Mouse (Mus musculus) cortical plate, adult 2 months (tissue): ENCODE data around the gene Vps13d. TPM values are rescaled to one million over a fixed set of nuclear protein-coding genes. Genes with fewer than 3 reads are reported as not detected.

Experiments
- H3K27ac ChIP-seq: fragments of 200-500 bp; 2 replicates; pipeline ENCODE4 v1.5.1; 2012; ENCODE audit warnings: low read length, control low read depth, inconsistent platforms; ENCODE audit not compliant: insufficient read depth
- H3K4me1 ChIP-seq: fragments of 200-500 bp; 2 replicates; pipeline ENCODE4 v1.6.1; 2011; ENCODE audit warnings: low read length; ENCODE audit not compliant: control insufficient read depth, insufficient read depth
- H3K4me3 ChIP-seq: fragments of 200-500 bp; 2 replicates; pipeline ENCODE4 v1.5.1; 2011; ENCODE audit warnings: mild to moderate bottlenecking, low read length, control low read depth; ENCODE audit not compliant: insufficient read depth
- CTCF ChIP-seq: fragments of 200-500 bp; IDR thresholded peaks from 2 replicates; pipeline ENCODE4 v1.5.1; 2011; ENCODE audit warnings: mild to moderate bottlenecking, control low read depth, low read length; ENCODE audit not compliant: insufficient read depth; ENCODE audit errors: extremely low read depth
- POLR2A ChIP-seq: fragments of 200-500 bp; IDR thresholded peaks from 2 replicates; pipeline ENCODE4 v1.6.1; 2011; ENCODE audit warnings: mild to moderate bottlenecking, low read length, control low read depth; ENCODE audit not compliant: insufficient read depth; ENCODE audit errors: extremely low read depth
- polyA plus RNA-seq: library from polyadenylated mRNA; depleted of rRNA; stranded (reverse); fragments of >200 nt; gene quantifications from 2 replicates; pipeline ENCODE4 v1.2.3, GENCODE M21; 2012

Gene Vps13d
- polyA plus RNA-seq, 1 experiment, result 50.2 TPM

DNA sequence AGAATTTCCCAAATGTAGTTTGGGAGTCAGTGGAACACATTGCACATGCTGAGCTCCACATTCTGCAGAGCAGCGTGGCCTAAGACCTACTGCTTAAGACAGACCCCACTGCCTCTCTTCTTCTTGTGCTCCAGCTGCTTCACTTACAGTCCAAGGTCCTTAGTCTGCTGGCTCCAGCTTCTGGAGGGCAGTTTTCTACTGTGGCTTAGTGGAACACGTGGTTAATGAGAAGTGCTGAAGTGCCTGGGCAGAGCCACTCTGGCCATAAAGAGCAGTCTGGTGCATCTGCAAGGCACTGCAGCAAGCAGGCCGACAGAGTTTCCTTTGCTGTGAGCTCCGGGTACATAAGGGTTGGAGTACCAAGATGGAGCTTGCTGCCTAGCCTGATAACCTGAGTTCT lies 163.3 kb downstream of the Vps13d start:
- TF ChIP-seq POLR2A, result no peak
- no peak for TF ChIP-seq CTCF
- H3K27ac ChIP-seq, result no peak overlapping the region
- H3K4me3 ChIP-seq, result no peak overlapping the region
- peaks cover 3% of the 10 kb centered on the region; the same call in 1 of the 2 replicates for H3K4me1 ChIP-seq

DNA sequence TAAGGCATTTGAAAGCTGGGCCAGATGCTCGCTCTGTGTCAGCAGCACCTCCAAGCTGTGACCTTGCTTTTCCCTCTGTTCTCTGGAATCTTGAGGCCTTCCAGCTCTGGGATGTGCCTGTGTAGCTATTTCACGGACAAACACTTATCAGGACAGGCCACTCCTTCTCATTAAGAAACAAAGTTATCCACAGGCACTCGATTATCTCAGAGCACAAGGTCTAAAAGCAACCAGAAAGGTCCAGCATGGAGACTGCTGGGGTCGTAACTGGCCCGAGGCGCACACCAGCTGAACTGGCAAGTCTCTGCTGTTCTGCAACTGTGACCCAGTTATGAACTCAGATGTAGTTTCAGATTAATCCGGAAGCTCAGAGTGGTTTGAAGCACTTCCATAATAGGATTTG lies 168.4 kb downstream of the Vps13d start:
- H3K27ac ChIP-seq, result no peak overlapping the region

DNA sequence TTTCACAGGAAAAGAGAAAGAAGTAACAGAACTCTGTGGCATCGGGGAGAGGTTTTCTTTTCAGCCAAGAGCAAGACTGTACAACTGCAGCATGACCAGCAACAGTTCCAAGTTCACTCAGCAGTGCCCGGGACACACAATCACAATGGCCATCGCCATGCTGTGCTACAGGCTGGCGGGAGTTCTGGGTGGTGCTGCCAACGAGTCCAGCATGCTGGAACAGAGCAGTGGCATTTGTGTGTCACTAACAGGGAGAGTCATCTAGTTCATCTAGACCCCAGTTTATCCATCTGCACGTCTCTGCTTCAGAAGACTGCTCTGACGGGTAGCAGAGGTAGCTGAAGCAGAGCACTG lies 169.4 kb downstream of the Vps13d start:
- H3K4me3 ChIP-seq, result no peak overlapping the region
- no peak overlapping the region for H3K27ac ChIP-seq
- no peak for TF ChIP-seq POLR2A
- no peak for TF ChIP-seq CTCF
- peaks cover 3% of the 10 kb centered on the region for H3K4me1 ChIP-seq

More for the DNA sequence above, 168.4 kb downstream of the Vps13d start:
- peaks cover 3% of the 10 kb centered on the region for H3K4me1 ChIP-seq
- no peak overlapping the region for H3K4me3 ChIP-seq
- TF ChIP-seq POLR2A (no peak), CTCF (no peak)

- H3K4me3 ChIP-seq, result no peak overlapping the region
- no peak for TF ChIP-seq POLR2A
- no peak for TF ChIP-seq CTCF
- H3K4me1 ChIP-seq, result peaks cover 3% of the 10 kb centered on the region
- no peak overlapping the region for H3K27ac ChIP-seq
These were observed 170.0 kb downstream of the Vps13d start for GRCm38 (mm10) chr4:145024694-145025408.

- Histone ChIP-seq H3K27ac (no peak overlapping the region), H3K4me3 (no peak overlapping the region), H3K4me1 (peaks cover 3% of the 10 kb centered on the region)
- no peak for TF ChIP-seq CTCF
- no peak for TF ChIP-seq POLR2A
These were observed 170.9 kb downstream of the Vps13d start for GRCm38 (mm10) chr4:145023911-145024310.

DNA sequence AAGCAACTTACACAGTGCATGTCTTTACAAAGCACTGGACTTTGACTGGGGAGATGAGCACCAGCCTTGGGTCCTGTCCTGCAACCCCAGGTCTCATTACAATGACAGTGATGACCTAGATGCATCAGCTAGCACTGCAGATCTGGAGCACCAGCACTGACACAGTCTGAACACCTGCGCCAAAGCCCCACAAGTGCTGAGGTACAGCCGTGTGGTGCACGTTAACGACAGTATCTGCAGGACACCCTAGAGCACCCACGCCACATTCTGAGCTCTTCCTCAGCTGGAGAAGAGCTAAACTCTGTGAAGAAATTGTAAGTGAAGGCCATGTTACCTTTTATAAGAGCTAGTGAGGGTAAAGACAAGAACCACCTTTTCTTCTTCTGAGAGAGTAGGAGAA lies 172.0 kb downstream of the Vps13d start:
- Histone ChIP-seq H3K4me3 (no peak overlapping the region), H3K4me1 (peaks cover 3% of the 10 kb centered on the region), H3K27ac (no peak overlapping the region)
- TF ChIP-seq CTCF, result no peak
- no peak for TF ChIP-seq POLR2A

GRCm38 (mm10) chr4:145022211-145022610 lies 172.6 kb downstream of the Vps13d start:
- TF ChIP-seq CTCF (no peak), POLR2A (no peak)
- peaks cover 3% of the 10 kb centered on the region for H3K4me1 ChIP-seq
- H3K4me3 ChIP-seq, result no peak overlapping the region
- H3K27ac ChIP-seq, result no peak overlapping the region

GRCm38 (mm10) chr4:145020383-145020782 lies 174.4 kb downstream of the Vps13d start:
- TF ChIP-seq POLR2A (no peak), CTCF (no peak)
- H3K4me1 ChIP-seq, result peaks cover 3% of the 10 kb centered on the region
- no peak overlapping the region for H3K27ac ChIP-seq
- H3K4me3 ChIP-seq, result no peak overlapping the region

DNA sequence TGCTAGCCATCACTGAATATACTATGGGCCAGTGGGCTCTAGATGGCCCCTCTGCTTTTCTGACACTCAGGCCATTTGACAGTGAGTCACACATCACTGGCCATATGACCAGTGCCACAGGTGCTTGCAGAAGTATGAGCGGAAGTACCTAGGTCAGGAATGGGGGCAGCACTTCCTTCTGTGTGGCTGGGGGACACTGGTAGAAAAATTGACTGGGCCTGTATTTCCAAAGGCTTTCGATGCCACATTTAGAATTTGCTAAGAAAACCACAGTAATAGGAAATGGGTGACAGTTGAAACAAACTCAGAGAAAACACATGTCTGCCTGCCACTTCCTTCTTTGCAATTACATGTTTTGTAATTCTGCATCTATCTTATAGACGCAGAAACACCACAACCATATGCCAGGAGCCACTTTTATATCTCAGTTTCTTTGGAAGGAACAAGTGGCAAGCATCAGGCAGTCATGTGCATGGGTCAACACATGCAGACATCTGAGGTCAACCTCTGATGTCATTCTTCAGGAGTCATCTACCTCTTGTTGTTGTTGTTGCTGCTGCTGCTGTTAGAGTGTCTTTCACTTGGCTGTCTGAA lies 175.6 kb downstream of the Vps13d start:
- H3K27ac ChIP-seq, result no peak overlapping the region
- no peak overlapping the region for H3K4me3 ChIP-seq
- H3K4me1 ChIP-seq, result peaks cover 2% of the 10 kb centered on the region
- TF ChIP-seq POLR2A (no peak), CTCF (no peak)

- Histone ChIP-seq H3K4me3 (no peak overlapping the region), H3K27ac (no peak overlapping the region), H3K4me1 (peaks cover 3% of the 10 kb centered on the region)
- TF ChIP-seq CTCF (no peak), POLR2A (no peak)
These were observed 177.1 kb downstream of the Vps13d start for GRCm38 (mm10) chr4:145017745-145018144.
